Mouse (Mus musculus): ENCODE data around the gene Krt12.

Krt12 gene

DNA sequence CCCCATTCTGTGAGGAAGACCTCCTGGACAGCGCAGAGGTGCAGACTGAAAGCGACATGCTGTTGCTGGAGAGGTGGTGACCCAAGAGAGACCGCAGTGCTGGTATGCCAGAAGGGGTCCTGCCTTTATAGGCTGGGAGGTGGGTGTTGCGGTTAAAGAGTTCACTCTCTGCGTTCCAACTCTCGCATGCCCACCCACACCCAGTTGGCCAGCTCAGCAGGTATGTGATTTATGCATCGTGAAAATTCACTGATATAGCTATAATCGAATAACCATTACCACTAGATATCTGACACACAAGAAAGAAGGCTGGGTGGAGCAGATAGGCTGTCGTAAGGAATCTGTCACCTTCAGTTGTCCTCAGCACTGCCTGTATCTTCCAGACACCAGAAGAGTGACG lies at the start of gene Krt12:
Gene Krt12, minus strand, starts transcription at position 101 of the 400 bp plus-strand sequence.
- DNase-seq (ENCODE audit: extremely low read depth, low read depth, low spot score), result no peak

GRCm38 (mm10) chr11:99469228-99469627 lies 47.2 kb upstream of the Krt12 start:
- no peak for DNase-seq (ENCODE audit: extremely low read depth, low read depth, low spot score)

DNA sequence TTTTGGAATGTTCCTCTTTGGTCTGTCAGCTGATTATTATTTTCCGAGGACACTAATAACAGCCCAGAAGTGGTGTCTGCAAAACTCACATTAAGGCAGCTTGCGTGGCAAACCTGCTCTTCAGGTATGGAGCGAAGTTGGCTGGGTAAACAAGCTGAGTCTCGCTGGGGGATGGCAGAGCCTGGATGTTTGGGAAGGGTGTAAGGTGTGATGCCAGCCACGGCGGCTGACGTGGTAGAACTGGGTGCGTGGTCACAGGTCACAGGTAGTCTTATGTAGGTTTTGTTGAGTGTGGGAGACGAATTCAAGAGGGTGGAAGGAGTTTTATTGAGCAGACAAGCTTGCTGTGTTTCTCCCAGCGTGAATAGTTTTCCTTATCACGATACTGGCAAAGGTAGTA lies 46.5 kb upstream of the Krt12 start:
- no peak for DNase-seq (ENCODE audit: extremely low read depth, low read depth, low spot score)

DNA sequence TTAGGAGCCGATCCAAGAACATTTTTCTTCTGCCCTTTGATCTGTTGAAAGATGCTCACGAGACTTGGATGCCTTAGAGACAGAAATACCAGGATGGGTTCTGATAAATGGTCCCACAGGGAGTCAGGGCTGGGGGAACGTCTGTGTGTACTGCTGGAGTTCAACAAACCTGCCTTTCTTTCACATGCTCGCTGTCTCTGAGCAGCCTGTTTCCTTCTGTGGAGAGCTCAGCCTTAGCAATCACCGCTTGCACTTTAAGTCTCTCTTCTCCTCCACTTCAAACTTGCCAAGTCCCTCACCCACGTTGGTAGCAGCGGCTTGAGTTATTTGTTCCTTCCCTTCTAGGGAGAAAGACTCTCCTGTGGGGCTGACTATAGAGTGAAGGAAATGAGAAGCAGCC lies 44.3 kb upstream of the Krt12 start:
- no peak for DNase-seq (ENCODE audit: extremely low read depth, low read depth, low spot score)

DNA sequence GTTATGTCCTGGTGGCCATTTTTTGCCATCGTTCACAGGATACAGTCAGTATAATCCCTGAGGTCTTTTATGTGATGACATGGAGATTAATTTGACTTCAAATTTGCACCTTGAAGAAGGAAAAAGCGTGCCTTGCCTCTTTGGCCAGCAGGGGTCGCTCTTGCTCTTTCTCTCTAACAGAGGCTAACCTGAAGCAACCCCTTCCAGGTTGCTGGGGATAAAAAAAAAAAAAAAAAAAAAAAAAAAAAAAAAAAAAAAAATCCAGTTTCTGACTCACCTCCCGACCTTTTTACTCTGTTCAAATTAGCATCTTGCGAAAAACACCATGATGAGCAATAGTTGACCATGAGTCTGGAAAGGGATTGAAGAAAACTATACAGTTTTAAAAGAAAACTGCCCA lies 42.8 kb upstream of the Krt12 start:
- no peak for DNase-seq (ENCODE audit: extremely low read depth, low read depth, low spot score)

DNA sequence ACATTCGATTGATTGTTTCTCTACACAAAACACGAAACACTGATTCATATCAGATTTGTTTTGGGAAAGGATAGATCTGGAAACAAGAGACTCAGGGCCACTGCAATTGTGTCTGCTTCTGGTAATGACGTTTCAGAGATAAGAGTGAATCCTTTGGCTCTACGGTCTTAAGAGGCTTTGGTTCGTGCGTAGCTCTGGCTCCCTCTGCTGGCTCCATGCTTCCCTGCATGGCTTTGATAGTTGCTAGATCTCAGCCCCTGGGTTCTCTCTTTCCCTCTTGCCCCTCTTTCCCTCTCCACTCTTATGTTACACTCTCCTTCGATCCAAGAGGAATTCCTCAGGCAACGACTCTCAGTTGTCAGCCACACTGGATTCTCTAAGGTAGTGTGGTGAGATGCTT lies 41.1 kb upstream of the Krt12 start:
- no peak for DNase-seq (ENCODE audit: extremely low read depth, low read depth, low spot score)

DNA sequence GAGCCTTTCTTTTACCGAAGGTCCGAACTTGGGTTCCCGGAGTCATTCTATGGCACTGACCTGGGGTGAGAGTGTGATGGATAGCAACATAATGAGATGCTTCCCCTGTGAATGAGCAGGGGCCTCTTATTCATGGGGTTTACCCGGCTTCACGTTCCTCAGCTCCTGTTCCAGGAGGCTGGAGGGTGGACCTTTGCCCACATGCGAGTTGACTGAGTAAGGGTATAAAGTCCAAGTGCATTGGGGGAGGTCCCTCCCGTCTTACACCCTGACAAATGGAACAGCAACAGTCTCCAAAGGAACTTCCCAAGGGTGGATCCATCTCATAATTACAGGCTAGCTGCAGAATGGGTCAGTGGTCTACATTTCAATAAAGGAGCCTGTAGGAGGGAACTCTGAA lies 39.7 kb upstream of the Krt12 start:
- DNase-seq (ENCODE audit: extremely low read depth, low read depth, low spot score), result no peak

DNA sequence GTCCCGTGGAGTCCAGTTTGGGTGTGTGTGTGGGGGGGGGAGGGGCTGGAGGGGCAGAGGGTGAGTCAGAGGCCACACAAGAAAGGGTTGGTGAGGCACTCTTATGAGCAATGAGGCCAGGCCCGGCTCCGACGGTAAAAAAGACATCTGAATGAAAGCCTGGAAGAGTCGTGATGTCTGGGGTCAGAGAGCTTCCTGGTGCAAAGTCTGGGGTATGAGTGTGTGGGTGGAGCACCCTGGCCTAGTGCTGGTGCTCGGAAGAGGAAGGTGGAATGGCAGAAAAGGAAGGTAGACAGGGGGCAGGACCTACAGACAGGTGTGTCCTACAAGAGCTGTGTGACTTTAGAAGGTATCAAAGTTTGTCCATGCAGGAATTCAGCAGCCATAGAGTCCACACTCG lies 36.8 kb upstream of the Krt12 start:
- no peak for DNase-seq (ENCODE audit: extremely low read depth, low read depth, low spot score)

DNA sequence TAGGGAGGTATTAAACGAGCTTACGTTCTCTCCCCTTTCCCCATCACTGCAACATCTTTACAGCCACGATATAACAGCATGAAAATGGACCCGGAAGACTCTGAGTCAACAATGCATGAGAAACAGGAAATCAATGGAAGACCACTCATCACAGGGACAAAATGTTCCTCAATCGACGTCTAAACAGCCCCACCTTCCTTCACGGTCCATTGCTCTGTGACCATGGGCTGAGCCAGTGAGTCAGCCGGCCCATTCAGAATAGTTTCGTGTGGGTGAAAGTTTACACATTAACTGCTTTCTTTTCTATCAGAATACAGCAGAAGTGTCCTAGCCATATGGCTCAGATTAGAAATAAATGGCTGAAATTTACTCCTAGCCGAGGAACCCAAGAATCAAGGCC lies 32.7 kb upstream of the Krt12 start:
- no peak for DNase-seq (ENCODE audit: extremely low read depth, low read depth, low spot score)

- DNase-seq (ENCODE audit: extremely low read depth, low read depth, low spot score), result no peak
Observed at GRCm38 (mm10) chr11:99454044-99454443, 32.0 kb upstream of the Krt12 start.

- no peak for DNase-seq (ENCODE audit: extremely low read depth, low read depth, low spot score)
Observed at GRCm38 (mm10) chr11:99448769-99449168, 26.7 kb upstream of the Krt12 start.

- DNase-seq (ENCODE audit: extremely low read depth, low read depth, low spot score), result no peak
Observed at GRCm38 (mm10) chr11:99441220-99441619, 19.2 kb upstream of the Krt12 start.

DNA sequence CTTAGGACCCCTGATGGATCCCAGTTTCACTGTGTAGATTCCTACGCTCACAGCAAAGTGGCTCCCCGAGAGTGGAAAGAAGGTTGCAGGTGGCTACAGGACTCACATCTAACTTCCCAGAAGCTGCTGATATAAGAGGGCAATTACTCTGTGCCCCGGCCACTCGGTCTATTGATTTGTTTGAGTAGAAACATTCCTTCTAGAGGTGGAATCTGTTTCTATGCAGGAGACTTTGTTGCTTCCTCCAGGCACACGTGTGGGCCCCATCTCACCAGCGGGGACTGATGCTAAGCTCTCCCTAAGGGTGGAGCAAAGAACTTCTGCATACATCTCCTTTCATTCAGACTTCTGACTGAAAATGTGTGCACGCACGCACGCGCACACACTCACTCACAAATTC lies 17.4 kb upstream of the Krt12 start:
- no peak for DNase-seq (ENCODE audit: extremely low read depth, low read depth, low spot score)

- DNase-seq (ENCODE audit: extremely low read depth, low read depth, low spot score), result no peak
Observed at GRCm38 (mm10) chr11:99437972-99438371, 15.9 kb upstream of the Krt12 start, which contains the start of gene Krt20. TSS of gene Krt20 (minus strand) at chr11:99438150.

DNA sequence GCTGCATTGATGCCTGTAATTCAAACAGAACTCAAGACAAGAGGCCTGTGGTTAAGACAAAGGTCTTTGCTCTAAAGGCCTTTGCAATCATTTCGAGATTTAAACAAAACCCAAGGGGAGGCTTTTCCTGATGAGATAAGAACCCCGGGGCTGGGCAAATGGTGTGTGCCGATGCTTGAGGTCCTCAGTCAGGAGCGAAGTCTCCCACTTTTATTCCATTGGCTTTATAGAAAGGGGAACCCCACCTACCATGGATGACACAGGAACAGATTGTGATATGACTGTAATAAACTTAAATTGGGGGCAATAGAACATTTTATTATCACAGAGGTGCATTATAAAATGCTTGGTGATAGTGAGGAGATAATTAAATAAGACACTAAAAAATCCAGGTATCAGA lies 14.6 kb upstream of the Krt12 start:
- no peak for DNase-seq (ENCODE audit: extremely low read depth, low read depth, low spot score)

- no peak for DNase-seq (ENCODE audit: extremely low read depth, low read depth, low spot score)
Observed at GRCm38 (mm10) chr11:99430670-99431069, 8.6 kb upstream of the Krt12 start.

DNA sequence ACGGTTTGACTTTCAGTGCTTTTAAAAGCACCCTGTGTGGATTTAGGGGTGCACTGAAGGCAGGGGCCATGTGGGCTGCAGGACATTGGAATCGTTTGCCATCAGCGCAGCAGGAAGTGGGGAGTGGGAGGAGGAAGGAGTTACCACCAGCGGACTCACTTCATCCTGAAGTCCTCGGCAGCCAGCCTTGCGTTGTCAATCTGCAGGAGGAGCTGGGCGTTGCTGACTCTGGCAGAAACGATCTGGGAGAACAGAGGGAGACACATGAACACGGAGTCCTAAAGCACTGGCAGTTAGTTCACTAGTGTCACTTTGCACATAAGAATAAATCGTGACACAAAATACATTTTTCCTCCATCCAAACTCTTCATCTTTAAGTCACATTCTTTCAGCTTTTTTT lies 1.5 kb downstream of the Krt12 start:
- no peak for DNase-seq (ENCODE audit: extremely low read depth, low read depth, low spot score)

DNA sequence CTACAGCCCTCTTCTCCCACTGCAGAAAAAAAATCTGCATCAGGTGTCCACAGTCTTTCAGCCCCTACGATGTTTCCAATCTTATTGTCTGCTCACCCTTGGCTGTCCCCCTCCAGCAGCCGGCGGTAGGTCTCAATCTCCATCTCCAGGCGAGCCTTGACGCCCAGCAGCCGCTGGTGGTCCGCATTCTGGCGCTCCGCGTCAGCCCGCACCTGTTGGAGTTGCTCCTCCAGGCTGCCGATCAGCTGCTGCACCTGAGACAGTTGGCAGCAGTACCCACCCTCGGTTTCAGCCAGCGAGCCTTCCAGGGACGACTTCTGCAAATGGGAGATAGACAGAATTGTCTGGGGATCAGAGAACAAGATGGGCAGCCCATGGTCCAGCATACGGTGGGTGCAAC lies 4.2 kb downstream of the Krt12 start:
- no peak for DNase-seq (ENCODE audit: extremely low read depth, low read depth, low spot score)

GRCm38 (mm10) chr11:99416902-99417301 lies 5.2 kb downstream of the Krt12 start:
- DNase-seq (ENCODE audit: extremely low read depth, low read depth, low spot score), result no peak

DNA sequence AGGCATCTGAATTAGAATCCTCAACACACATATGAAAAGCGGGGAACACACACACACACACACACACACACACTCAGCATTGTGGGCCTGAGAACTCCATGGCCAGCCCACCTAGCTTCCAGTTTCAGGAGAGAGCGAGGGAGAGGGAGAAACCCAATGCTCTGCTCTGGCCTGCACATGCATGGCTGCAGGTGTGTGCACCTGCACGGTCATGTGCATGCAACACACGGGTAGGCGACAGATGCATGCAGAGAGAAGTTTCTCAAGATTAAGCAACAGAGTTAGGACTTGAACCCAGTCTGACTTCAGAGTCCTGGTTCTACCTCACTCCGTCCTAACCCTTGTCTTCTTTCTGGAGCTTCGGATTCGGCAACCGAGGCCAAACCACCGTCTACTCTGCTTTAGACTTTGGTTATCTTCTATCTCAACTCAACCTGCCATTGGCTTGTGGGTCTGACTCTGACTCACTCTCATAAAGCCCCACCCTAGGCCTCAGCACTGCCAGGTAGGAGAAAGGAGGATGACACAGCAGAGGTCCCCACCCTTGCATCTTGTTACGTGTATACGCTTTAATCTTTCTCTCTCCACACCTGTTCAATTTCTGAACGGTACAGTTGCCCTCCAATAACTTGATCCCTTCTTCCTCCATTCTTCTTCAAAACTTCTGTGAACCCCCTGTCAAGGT lies 7.5 kb downstream of the Krt12 start:
- no peak for DNase-seq (ENCODE audit: extremely low read depth, low read depth, low spot score)

DNA sequence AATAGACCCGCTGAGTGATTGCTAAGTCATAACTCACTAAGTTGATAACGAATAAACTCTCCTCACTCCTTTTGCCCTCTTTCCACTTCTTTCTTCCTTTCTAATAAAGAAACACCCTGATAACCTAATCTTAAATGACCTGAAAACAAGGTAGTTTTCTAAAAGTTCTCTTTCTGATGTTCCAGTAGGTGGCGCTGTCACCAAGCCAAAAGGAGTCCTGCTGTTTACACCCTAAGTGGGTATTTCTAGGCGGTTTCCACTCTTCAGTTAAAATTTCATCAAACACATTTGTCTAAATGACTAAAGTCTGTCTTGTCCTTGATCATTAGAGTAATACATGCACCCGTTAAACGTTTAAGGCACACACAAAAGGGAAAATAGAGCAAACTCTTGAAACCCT lies 8.8 kb downstream of the Krt12 start:
- DNase-seq (ENCODE audit: extremely low read depth, low read depth, low spot score), result no peak

- DNase-seq (ENCODE audit: extremely low read depth, low read depth, low spot score), result no peak
Observed at GRCm38 (mm10) chr11:99406186-99406585, 15.9 kb downstream of the Krt12 start.

DNA sequence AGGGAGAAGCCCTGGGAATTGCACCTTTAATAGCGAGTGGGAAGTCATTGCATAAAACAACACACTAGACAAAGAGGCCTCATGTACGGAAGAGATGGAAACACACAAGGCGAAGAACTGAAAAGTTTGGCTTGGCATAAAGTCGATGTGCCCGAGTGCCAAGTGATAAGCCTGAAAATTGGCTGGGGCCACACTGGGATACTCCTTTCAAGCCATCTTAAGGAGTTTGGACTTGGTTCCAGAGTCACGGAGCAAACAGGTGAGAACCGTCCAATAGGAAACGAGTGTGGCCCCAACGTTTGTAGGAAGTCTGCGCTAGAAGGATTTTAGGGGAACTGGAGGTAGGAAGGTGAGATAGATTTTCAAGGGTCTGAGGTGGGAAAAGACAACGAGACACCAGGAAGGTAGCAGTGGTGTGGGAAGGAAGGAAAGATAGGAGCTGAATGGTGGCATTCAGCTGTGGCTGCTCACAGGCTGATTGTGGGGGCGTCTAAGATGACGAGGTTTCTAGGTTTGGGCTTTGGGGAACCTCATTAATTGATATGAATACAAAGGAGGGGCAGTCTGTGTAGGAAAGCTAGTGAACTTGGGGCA lies 22.0 kb downstream of the Krt12 start:
- no peak for DNase-seq (ENCODE audit: extremely low read depth, low read depth, low spot score)
